Mouse (Mus musculus) left cerebral cortex, postnatal 10 days (tissue): ENCODE data around the gene Bclaf3. TPM values are rescaled to one million over a fixed set of nuclear protein-coding genes. Genes with fewer than 3 reads are reported as not detected.
"Not testable (repeated sequence)": the region's sequence is repeated elsewhere in the genome, so short reads cannot be mapped to it uniquely, and the experiment has no call there.

ENCODE experiments used
- DNase-seq, 2 experiments: peaks; one replicate each; pipeline ENCODE4 v3.0.0; 2021 to 2022; ENCODE audit warnings: low spot score in 2 of 2, mixed read lengths in 1 of 2; ENCODE audit errors: extremely low spot score in 1 of 2
- intact Hi-C: fragments of 180-260 bp; cut with DNase I; formaldehyde crosslinking; loops from one replicate; pipeline ENCODE4 v1.15.1; 2025
- total RNA-seq, 2 experiments: library from RNA; stranded (reverse); gene quantifications; 2 replicates each; pipeline ENCODE4 v1.2.3; 2021

Bclaf3 gene
- 10 to 100 TPM; 12.8 to 12.9 TPM for total RNA-seq

DNA sequence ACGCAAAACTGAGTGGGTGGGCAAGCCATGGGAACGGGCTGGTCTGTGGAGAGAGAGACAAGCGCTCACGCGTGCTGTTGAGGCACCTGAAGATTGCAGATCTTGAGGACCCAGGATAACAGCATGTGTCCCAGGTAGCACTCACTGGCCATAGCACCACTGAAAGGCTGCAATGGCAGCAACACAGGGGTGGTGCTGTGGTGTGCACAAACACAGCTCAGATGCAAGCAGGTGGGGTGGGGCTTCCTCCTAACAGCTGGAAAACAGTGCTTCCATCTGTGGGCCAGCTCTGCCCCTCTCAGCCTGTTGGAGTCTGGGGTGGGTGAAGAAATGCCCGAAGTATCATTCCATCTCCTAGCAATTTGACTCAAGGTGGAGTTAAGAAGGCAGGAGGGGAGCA lies at the start of gene Bclaf3:
TSS of gene Bclaf3 (plus strand) at position 301 of the 400 bp plus-strand sequence.
- no peak for DNase-seq
- intact Hi-C loops, result no loop called here

DNA sequence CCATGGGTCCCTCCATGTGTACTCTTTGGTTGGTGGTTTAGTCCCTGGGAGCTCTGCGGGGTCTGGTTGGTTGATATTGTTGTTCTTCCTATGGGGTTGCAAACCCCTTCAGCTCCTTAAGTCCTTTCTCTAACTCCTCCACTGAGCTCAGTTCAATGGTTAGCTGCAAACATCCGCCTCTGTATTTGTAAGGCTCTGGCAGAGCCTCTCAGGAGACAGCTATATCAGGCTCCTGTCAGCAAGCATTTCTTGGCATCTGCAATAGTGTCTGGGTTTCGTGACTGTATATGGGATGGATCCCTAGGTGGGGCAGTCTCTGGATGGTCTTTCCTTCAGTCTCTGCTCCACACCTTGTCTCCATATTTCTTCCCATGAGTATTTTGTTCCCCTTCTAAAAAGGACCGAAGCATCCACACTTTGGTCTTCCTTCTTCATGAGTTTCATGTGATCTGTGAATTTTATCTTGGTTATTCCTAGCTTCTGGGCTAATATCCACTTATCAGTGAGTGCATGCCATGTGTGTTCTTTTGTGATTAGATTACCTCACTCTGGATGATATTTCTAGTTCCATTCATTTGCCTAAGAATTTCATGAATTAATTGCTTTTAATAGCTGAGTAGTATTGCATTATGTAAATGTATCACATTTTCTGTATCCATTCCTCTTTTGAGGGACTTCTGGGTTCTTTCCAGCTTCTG lies 48.1 kb upstream of the Bclaf3 start:
- intact Hi-C loops, DNase-seq: not testable (repeated sequence)

DNA sequence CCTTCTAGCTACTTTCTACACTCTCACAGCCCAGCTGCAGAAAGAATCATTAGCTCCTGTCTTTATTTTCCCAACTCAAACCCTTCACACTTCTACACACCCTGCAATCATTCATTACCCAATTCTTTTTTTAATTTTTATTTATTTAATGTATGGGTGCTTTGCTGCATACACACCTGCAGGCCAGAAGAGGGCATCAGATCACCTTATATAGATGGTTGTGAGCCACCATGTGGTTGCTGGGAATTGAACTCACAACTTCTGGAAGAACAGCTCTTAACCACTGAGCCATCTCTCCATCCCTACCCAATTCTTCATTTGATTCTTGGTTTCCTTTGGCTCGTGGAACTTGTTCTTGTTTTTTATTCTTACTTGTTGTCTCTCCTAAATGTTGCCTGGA lies 42.2 kb upstream of the Bclaf3 start:
- no peak for DNase-seq
- intact Hi-C loops, result no loop called here

DNA sequence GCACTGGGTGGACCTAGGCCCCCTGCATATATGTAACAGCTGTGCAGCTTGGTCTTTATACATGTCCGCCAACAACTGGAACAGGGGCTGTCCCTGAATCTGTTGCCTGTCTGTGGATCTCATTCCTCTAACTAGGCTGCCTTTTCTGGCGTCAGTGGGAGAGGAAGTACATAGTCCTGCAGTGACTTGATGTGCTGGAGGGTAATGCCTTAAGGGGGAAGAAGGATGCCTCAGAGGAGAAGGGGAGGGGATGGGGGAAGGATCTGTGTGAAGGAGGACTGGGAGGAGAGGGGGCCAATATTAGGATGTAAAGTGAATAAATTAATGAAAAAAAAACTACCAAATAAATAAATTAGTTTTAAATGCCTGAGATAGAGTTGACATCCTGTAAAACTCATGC lies 23.3 kb upstream of the Bclaf3 start:
- intact Hi-C loops, result no loop called here
- no peak for DNase-seq

DNA sequence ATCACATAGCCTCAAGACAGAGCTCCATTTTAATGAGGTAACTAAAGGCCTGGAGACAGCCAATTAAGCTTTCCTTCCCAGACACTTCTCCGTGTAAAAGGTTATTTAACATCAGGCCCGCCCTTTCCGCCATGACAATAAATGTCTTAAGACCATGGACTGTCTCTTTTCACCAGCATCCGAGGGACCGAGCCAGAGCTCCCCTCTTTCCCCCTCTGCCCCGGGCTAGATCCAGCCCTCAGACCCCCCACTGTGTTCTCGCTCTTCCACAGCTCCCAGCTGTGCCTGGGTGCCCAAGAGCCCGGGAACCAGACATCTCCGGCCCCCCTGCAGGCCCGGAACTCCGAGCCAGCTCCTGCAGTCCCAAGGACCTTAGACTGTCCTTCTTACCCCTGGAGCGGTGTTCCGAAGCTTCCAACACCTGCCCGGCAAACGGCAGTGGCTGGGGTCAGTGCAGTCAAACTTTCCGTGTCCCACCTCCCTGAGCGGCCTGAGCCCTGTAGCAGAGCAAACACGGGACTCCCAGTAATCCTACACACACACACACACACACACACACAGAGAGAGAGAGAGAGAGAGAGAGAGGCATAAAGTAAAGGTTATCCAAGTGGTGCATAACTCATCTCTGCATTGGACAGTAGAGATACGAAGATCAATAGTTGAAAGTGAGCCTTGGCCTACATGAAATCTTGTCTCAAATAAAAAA lies 18.0 kb upstream of the Bclaf3 start:
- intact Hi-C loops, result no loop called here
- DNase-seq, result no peak

DNA sequence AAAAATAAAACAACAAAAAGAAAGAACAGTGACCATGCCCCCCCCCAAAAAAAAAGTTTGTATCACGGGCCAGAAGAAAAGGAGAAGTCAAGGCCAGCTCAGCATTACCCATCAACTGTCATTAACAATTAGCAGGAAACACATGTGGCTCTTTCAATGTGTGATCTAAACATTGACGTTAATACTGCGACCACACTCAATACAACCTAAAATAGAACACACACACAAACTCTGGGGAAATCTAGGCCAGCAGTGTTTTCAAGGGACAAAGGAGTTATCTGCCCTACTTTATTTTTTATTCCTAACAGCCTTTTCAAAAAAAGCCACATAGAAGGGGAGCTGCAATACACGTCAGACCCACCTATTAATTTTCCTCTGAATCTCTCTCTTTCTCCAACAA lies 17.4 kb upstream of the Bclaf3 start:
- intact Hi-C loops, result no loop called here
- DNase-seq, result no peak

DNA sequence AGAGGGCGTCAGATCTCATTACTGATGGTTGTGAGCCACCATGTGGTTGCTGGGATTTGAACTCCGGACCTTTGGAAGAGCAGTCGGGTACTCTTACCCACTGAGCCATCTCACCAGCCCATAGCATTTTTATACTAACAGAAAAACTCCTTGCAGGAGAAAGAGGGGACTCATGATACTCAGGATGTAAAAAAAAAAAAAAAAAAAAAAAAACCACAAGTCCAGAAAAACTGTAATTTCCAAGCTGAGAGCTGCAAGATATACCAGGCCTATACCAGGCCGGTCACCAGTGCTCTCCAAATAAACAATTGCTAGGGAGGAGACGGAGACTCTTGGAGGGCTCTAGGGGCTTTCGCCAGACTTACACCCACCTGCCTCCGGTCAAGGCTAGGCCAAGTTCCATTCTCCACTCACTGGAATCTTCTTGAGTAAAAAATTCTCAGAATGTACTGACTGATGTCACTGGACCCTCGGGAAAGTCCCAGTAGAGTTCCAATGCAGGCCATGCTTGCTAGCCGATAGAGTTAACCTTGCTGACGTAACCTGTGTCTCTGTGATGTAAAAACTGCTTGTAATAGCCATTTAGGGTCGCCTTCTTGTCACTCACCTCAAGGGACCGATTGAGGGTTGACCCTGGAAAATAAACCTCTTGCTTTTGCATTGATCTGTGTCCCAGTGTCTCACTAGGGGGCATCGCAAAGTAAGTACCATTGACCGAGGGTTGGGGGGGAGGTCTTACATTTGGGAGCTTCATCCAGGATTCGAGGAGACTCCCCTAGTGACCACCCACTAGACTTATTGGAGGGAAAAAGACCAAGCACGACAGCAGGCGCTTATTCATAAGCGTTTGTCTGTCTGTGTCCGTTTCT lies 16.4 kb upstream of the Bclaf3 start:
- no peak for DNase-seq
- intact Hi-C loops, result no loop called here

DNA sequence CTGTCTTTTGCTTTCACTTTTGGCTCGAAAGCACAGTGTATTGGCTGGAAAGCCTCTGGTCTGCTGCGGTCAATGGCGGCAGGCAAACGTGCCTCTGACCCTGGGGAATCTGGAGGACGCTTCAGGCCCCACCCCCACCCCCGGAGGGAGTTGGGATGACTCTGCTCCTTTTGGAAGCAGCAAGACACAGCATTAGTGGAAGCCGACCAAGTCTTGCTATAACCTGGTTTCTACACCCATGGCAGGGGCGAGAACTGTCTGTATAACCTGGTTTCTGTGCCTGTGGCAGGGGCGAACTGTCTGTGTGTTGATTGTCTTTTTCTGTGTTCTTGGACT lies 15.8 kb upstream of the Bclaf3 start:
- intact Hi-C loops, result no loop called here
- no peak for DNase-seq

DNA sequence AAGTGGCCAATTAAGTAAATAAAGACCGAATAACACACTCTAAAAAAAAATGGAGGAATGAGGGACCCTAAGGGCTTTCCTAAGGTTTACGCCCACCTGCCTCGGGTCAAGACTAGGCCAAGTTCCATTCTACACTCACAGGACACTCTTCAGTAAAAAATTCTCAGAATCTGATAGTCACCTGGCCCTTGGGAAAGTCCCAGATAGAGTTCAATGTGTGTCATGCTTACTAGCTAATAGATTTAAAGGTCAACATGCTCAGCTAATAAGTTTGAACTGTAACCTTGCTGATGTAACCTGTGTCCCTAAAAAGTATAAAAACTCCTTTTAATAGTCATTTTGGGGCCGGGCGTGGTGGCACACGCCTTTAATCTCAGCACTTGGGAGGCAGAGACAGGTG lies 10.9 kb upstream of the Bclaf3 start:
- intact Hi-C loops, result no loop called here
- no peak for DNase-seq

DNA sequence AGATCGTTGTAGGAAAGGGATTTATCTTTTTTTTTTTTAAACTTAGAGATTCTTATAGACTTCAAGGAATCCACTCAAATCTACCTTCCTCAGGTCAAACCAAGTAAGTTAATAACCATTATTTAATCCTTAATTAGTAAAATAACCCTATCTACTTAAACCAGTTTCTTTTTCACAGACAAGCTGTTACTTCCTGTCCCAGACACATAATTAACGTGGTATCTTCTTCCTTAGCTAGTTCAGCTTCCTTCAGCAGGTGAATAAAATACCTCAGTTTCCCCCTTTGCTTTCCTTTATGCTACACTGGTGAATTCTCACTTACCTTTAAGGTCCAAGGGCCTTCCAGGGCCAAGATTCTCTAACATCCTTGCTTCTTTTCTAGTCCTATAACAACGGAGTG lies 4.7 kb upstream of the Bclaf3 start:
- no peak for DNase-seq
- intact Hi-C loops, result no loop called here

DNA sequence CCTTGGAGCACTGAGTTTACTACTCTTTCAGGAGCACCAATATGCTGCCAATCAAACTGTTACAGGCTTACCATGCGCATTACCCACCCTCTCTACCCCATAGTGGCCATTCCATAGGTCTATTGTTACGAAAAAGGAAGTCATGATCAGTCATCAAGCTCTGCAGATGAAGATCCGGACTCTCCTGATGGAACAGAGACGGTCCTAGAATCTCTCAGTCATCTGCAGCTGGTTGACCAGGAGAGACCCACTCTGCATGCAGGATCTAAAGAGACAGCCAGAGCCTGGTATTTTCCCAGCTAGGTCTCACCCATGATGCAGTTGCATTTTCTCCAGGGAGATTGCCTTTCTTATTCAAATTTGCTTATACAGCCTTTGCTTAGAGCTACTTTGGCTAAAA lies 3.8 kb upstream of the Bclaf3 start:
- no peak for DNase-seq
- intact Hi-C loops, result no loop called here

DNA sequence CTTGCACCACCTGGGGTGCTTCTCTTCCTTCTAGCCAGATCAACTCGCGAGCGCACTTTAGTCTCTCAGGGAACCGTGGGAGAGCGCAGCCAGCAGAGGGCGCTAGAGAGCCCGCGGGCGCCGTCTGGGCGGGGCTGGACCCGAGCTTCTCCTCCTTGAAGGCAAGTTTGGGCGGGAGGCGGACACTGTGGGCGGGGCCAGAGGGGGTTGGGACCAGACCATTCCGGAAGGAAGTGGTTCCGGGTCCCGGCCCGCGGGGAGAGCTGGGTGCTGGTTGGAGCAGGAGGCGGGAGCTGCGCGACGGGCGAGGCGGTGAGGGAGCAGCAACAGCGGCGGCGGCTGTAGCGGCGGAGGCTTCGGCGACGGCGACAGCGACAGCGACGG lies 5.9 kb downstream of the Bclaf3 start:
- peak; percentile 93 to 97 for DNase-seq
- intact Hi-C loops, result no loop called here

DNA sequence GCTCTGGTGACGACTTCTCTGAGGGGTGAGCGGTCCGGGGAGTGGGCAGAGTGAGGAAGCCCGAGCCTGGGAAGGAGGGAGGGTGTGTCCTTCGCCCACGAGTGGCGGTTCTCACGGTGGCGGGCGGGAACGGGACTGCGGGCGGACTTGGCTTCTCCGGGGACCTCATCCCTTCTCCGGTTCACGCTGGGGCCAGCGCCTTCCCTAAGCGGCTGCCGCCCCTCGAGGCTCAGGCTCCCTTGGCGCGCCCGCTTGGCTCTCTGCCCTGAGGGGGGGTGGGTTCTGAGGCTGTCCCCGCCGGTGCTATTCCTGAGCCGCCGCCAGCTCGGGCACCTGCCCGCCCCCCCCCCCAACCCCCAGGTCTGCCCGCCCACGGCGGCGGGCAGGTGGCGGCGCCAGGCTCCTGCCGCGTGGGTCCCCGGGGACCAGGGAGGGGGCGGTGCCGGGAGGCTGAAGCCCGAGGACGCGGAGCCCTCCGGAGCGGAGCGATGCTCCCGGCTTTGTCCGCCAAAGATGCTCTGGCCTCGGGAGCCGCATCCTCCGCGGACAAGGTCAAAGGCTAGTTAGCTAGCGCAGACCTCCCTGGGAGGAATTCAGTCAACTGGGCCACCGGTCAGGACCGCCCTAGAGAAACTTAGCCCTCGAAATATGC lies 6.4 kb downstream of the Bclaf3 start:
- intact Hi-C loops, result no loop called here
- DNase-seq, result peak in 1 of 2 experiments; percentile 54

DNA sequence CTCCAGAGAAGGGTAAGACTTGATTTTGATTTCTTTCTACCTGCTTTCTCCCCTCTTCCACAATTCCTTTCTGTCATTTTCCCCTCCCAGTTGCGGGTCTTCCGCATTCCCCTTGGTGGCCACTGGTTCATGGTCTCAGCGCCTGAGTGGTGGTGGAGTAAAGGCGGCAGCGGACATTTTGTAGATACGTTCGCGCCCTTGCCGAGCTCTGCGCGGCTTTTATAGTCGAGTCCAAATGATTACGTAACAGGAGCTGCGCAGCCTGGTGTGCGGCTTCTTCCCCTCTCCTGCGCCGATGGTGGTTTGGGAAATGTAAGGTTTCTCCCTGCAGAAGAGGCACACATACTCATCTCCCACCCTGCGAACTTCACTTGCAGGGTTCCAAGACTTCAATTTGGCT lies 15.4 kb downstream of the Bclaf3 start:
- no peak for DNase-seq
- intact Hi-C loops, result no loop called here

DNA sequence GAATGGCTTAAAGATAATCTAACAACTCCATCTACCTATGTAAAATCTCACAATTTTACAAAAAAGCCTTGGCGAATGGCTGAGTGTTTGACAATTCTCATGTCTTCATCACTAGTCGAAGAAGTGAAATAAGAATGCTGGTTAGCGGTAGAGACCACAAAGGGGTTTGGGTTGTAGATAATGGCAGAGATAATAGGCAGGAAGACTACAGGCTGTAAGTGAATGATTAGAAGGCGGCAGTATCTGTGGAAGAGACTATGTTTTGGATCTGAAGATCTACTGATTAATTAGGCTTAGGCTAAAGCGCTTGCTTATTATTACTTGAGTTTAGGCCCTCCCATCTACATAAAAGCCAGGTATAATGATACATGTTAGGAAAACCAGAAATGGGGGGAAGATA lies 20.6 kb downstream of the Bclaf3 start:
- intact Hi-C loops, result no loop called here
- no peak for DNase-seq

DNA sequence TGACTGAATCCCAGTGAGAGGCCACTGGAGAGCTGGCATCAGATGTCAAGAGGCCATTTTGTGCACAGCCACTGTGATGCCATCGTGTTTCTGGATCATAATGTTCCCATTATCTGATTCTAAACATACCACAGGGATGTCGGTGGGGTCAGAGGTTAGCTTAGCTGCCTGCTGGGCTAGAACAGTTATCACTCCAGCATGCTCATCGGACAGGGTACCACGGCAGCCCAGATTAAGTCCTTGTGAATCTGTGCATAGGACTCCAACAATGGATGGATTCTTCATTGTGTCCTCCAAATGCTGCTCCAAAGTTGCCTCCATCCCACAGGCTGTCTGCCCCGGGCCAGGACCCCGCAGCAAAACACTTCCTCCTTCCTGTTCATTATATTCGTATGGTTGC lies 58.2 kb downstream of the Bclaf3 start:
- intact Hi-C loops, DNase-seq: not testable (repeated sequence)

DNA sequence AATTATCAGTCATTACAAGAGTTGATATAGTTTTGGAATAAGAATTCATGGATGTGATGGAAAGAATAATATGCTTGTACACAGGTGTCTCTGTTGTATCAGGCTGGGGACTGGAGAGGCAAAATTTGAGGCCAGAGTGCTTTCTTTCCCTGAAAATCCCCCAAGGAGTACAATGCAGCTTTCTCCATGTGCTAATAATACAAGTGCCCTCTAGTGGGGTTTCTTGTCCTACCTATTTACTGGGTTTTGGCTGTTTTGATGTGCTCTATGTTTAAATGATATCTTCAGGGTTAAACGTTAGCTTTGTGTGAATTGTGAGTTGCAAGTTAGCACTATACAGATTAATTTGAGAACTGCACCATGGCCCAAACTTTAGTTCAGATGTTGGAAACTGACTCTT lies 65.1 kb downstream of the Bclaf3 start:
- intact Hi-C loops, result no loop called here
- DNase-seq, result no peak

DNA sequence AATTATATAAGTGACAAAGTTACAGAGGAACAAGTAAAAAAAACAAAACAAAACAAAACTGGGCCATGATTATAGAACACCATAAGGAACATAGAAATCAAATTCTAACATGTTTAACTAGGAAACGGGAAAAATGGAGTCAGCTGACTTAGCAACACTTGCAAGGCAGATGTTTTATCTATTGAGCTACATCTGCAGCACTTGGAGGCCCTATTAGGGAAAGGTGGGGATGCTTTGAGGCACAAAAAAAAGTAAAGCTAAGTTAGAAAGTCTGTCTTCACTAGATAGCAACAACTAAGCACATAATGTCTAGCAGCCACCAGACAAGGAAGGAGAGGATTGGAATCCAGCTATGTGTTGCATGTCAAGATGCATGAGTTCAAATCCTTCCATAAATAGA lies 71.0 kb downstream of the Bclaf3 start:
- intact Hi-C loops, result no loop called here
- no peak for DNase-seq

DNA sequence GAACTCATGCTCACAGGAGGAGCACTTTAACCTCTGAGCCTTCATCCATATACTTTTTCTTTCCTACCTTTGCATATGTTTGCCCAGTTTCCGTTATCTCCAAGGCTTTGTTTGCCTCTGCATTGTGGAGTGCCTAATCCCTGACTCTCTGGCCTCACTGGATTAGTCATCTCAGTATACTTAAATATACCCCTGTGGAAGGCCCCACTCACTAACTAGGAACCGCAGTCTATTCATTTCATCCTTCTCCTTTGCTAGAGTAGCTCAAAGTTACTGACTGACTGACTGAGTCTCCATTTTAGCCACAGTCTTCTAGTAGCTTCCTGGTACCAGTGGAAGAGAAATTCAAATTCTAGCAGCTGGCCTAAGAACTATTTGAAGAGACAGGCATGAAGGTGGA lies 78.3 kb downstream of the Bclaf3 start:
- no peak for DNase-seq
- intact Hi-C loops, result no loop called here
